Mouse (Mus musculus): Measurements from ENCODE around the gene Brd1. TPM values are rescaled to one million over a fixed set of nuclear protein-coding genes. Genes with fewer than 3 reads are reported as not detected.

The Brd1 gene
- polyA plus RNA-seq, 1 experiment from 2014 or later: 29.0 TPM

DNA sequence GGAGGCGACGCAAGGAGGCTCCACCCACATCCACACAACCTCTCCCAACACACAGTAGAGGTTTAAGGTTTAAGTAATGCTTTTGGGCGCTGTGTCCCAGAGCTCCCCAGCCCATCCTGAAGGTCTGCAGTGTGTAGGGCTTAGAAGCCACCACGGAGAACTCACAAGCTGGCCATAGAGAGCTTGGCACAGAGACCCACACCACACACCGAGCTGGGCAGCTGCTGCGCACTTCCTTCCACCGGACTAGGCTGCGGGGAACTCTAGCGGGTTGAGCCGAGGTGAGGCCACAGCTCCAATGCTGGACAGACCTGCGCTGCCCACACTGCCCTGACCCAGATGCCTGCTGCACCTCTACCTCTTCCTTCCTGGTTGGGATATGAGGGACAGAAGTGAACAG lies 71.0 kb downstream of the Brd1 start:
- ATAC-seq (replicated peaks; ENCODE audit: low FRiP score) (no peak), DNase-seq (ENCODE audit: low spot score) (no peak)
- H3K27me3 ChIP-seq (ENCODE audit: control insufficient read depth, insufficient read depth, low read length): peaks cover 5% of the 10 kb centered on the region; the same call in 1 of the 2 replicates
- no peak overlapping the region for H3K4me3 ChIP-seq (ENCODE audit: low read depth, low read length)
- no peak overlapping the region for H3K4me2 ChIP-seq (ENCODE audit: low read depth, low read length, severe bottlenecking)
- no peak overlapping the region for H3K9ac ChIP-seq (ENCODE audit: low read length)
- no peak overlapping the region for H3K27ac ChIP-seq (ENCODE audit: low read depth, low read length)
- H3K36me3 ChIP-seq (ENCODE audit: control insufficient read depth, insufficient read depth, low read length): no peaks in the 10 kb centered on the region
- H3K4me1 ChIP-seq (replicated peaks; ENCODE audit: control insufficient read depth, insufficient read depth, low read length): 0 out of 2 replicates have a peak, but pooled peaks cover 2% of the 10 kb centered on the region
- 24% methylated on average over 11 of the region's 11 CpGs for WGBS
- no peaks in the 10 kb centered on the region for H3K9me3 ChIP-seq (ENCODE audit: control insufficient read depth, low read length)

DNA sequence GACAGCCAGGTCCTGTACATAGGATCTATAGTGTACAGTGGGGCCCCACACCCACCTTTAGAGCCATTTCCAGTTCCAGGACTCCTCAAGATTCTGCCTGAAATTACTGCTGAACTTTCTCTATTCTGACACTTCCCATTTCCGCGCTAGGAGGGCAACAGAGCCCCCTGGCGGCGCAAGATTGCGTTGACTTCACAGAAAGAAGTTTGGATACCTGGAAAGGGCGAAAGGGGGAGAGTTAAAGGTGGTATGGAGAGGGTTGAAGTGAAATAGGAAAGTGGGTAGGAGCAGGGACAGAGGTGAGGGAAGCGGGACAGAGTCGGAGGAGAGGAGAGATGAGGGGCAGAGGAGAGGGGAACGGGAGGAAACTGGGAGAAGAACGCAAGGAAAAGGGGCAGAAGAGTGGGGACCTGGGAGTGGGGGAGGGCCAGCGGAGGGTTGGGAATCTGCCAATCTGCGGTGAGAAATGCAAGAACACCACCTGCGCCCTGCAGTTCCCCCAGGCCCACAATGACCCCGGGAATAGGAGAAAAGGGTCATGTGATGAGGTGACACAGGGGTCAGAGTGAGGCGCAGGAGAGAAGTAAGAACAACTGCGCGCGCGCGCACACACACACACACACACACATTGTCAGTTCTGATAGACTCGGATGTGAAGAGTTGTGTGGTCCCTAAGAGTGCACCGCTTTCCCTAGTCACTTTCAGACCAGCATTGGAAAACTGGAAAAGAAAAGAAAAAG lies 71.8 kb downstream of the Brd1 start:
- H3K27ac ChIP-seq (ENCODE audit: low read depth, low read length): no peak overlapping the region
- H3K4me2 ChIP-seq (ENCODE audit: low read depth, low read length, severe bottlenecking): peak overlapping the region; percentile 39
- H3K9ac ChIP-seq (ENCODE audit: low read length): no peak overlapping the region
- H3K4me1 ChIP-seq (replicated peaks; ENCODE audit: control insufficient read depth, insufficient read depth, low read length): 0 out of 2 replicates have a peak, but pooled peaks cover 2% of the 10 kb centered on the region
- DNase-seq (ENCODE audit: low spot score) (peak; percentile 81), ATAC-seq (replicated peaks; ENCODE audit: low FRiP score) (no peak)
- H3K36me3 ChIP-seq (ENCODE audit: control insufficient read depth, insufficient read depth, low read length): no peaks in the 10 kb centered on the region
- H3K9me3 ChIP-seq (ENCODE audit: control insufficient read depth, low read length): no peaks in the 10 kb centered on the region
- 8% methylated on average over 22 of the region's 22 CpGs for WGBS
- H3K4me3 ChIP-seq (ENCODE audit: low read depth, low read length): no peak overlapping the region; the same call in 1 of the 2 replicates
- H3K27me3 ChIP-seq (ENCODE audit: control insufficient read depth, insufficient read depth, low read length): peaks cover 5% of the 10 kb centered on the region; the same call in 1 of the 2 replicates

DNA sequence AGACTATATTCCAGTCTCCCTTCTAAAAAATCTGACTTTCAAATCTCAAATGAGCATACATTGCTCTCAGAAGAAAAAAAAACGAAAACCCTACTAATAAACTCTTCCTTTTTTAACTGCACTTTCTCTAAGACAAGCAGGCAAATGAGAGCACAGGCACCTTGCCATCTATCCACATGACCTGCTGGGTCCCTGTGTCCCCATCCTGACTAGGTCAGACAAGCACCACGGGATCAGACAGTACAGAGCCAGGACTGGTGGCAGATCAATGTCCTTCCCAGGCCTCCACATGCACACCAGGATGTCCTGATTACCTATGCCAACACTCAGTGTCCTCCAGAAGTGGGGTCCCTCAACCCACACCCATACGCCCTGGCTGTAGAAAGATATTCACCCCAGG lies 72.4 kb downstream of the Brd1 start:
- DNase-seq (ENCODE audit: low spot score): no peak
- 68% methylated on average over 3 of the region's 3 CpGs for WGBS
- ATAC-seq (replicated peaks; ENCODE audit: low FRiP score): no peak
- Histone ChIP-seq H3K27me3 (ENCODE audit: control insufficient read depth, insufficient read depth, low read length) (peaks cover 5% of the 10 kb centered on the region; the same call in 1 of the 2 replicates), H3K9me3 (ENCODE audit: control insufficient read depth, low read length) (no peaks in the 10 kb centered on the region), H3K27ac (ENCODE audit: low read depth, low read length) (no peak overlapping the region), H3K4me1 (replicated peaks; ENCODE audit: control insufficient read depth, insufficient read depth, low read length) (0 out of 2 replicates have a peak, but pooled peaks cover 2% of the 10 kb centered on the region), H3K36me3 (ENCODE audit: control insufficient read depth, insufficient read depth, low read length) (no peaks in the 10 kb centered on the region), H3K4me2 (ENCODE audit: low read depth, low read length, severe bottlenecking) (no peak overlapping the region), H3K9ac (ENCODE audit: low read length) (no peak overlapping the region), H3K4me3 (ENCODE audit: low read depth, low read length) (no peak overlapping the region)

DNA sequence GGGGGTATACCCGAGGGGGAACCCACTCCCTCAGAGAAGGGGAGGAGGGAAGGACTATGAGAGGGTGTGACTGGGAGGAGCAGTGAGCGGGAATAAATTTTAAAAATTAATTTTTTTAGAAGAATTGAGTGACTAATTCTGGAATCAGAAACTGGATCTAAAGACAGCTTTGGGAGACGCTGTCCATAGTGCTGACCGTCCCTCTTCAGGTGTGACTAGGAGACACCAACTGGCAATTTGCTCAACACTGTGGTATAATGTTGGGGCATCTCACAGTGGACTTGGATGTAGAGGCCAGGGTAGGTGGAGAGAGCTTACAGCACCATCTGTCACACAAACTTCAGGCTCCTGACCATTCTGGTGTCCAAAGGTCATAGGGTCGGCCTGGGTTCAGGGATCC lies 82.0 kb downstream of the Brd1 start:
- Histone ChIP-seq H3K27me3 (ENCODE audit: control insufficient read depth, insufficient read depth, low read length) (no peaks in the 10 kb centered on the region), H3K36me3 (ENCODE audit: control insufficient read depth, insufficient read depth, low read length) (no peaks in the 10 kb centered on the region), H3K27ac (ENCODE audit: low read depth, low read length) (no peak overlapping the region), H3K4me1 (replicated peaks; ENCODE audit: control insufficient read depth, insufficient read depth, low read length) (no peaks in the 10 kb centered on the region), H3K9ac (ENCODE audit: low read length) (no peak overlapping the region), H3K4me2 (ENCODE audit: low read depth, low read length, severe bottlenecking) (no peak overlapping the region), H3K9me3 (ENCODE audit: control insufficient read depth, low read length) (no peaks in the 10 kb centered on the region), H3K4me3 (ENCODE audit: low read depth, low read length) (no peak overlapping the region)
- ATAC-seq (replicated peaks; ENCODE audit: low FRiP score) (no peak), DNase-seq (ENCODE audit: low spot score) (no peak)
- WGBS: 50% methylated on average over 5 of the region's 5 CpGs

DNA sequence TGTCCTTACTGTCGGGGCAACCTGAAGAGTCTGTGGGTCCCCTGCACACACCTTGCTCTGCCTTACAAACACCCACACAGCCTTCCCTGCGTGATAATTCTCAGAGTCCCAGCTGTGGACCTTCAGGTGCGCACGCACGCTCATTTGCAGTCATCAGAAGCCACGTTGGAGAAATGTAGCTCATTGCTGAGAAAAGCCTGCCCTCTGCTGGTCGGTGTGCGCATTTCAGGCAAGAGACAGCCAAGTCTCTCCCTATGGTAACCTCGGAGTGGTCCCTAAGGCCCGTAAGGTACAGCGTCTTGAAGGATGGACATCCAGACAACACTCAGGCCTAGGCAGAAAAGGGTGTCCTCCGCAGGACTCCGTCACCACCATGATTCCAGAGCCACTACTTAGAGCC lies 83.0 kb downstream of the Brd1 start:
- Histone ChIP-seq H3K27me3 (ENCODE audit: control insufficient read depth, insufficient read depth, low read length) (no peaks in the 10 kb centered on the region), H3K9ac (ENCODE audit: low read length) (no peak overlapping the region), H3K4me2 (ENCODE audit: low read depth, low read length, severe bottlenecking) (no peak overlapping the region), H3K27ac (ENCODE audit: low read depth, low read length) (no peak overlapping the region), H3K4me1 (replicated peaks; ENCODE audit: control insufficient read depth, insufficient read depth, low read length) (no peaks in the 10 kb centered on the region), H3K36me3 (ENCODE audit: control insufficient read depth, insufficient read depth, low read length) (no peaks in the 10 kb centered on the region), H3K4me3 (ENCODE audit: low read depth, low read length) (no peak overlapping the region), H3K9me3 (ENCODE audit: control insufficient read depth, low read length) (no peaks in the 10 kb centered on the region)
- DNase-seq (ENCODE audit: low spot score) (peak; percentile 88), ATAC-seq (replicated peaks; ENCODE audit: low FRiP score) (0 out of 2 replicates have a peak, but pooled peaks have one; percentile 36)
- 25% methylated on average over 13 of the region's 13 CpGs for WGBS

Other genes with a start within 250 kb of the Brd1 start
- gene Zdhhc25, start 133.9 kb downstream of the Brd1 start, polyA plus RNA-seq (2014; fragmentation: Nextera tagmentation; extraction: Ambion mirVana): not detected in 2 replicates
- 43.6 and 47.2 TPM in 2 replicates for gene Zbed4, start 17.4 kb upstream of the Brd1 start, polyA plus RNA-seq (2014; fragmentation: Nextera tagmentation; extraction: Ambion mirVana)
- 10.8 and 13.5 TPM in 2 replicates for gene Alg12, start 85.1 kb upstream of the Brd1 start, polyA plus RNA-seq (2014; fragmentation: Nextera tagmentation; extraction: Ambion mirVana)
- gene Creld2, start 85.4 kb upstream of the Brd1 start, polyA plus RNA-seq (2014; fragmentation: Nextera tagmentation; extraction: Ambion mirVana): 79.4 and 89.4 TPM in 2 replicates
- gene Pim3, start 128.0 kb upstream of the Brd1 start, polyA plus RNA-seq (2014; fragmentation: Nextera tagmentation; extraction: Ambion mirVana): 42.0 and 42.7 TPM in 2 replicates
- 0.08 TPM in 1 of 2 replicates, not detected in the other for gene Ttll8, start 220.2 kb upstream of the Brd1 start, polyA plus RNA-seq (2014; fragmentation: Nextera tagmentation; extraction: Ambion mirVana)
- gene Mlc1, start 244.8 kb upstream of the Brd1 start, polyA plus RNA-seq (2014; fragmentation: Nextera tagmentation; extraction: Ambion mirVana): 12.5 TPM in 2 replicates
- not detected in 2 replicates for gene Mov10l1, start 248.7 kb upstream of the Brd1 start, polyA plus RNA-seq (2014; fragmentation: Nextera tagmentation; extraction: Ambion mirVana)